8 mouse cellular contexts compared by ENCODE assay signal in genomic region chr2:128127691-128128292, GRCm38 (mm10). TPM values are rescaled to one million over a fixed set of nuclear protein-coding genes. Genes with fewer than 3 reads are reported as not detected.
A peak's percentile ranks its signal among the peaks of the same experiment; 100 is the strongest.
DNase-seq lines count a peak whose midpoint lies in the region; ATAC-seq lines count a peak whose summit lies in the region.

No protein-coding gene starts in this region.

- intact Hi-C loops in left cerebral cortex, postnatal 4 days (cut with DNase I) = no loop called here

- DNase-seq in thymus, adult 18-20 months = peak; percentile 55 to 60
- no peak for DNase-seq in thymus, postnatal 4 days
- peak; percentile 85 for DNase-seq in embryo, embryonic 10.5 days (ENCODE audit: low spot score)
- DNase-seq in gastrocnemius, postnatal 25 days = peak; percentile 80
- peak; percentile 77 for DNase-seq in left cerebral cortex, postnatal 4 days
- peak; percentile 86 for DNase-seq in mesoderm, embryonic 11.5 days (ENCODE audit: low read depth, low spot score)
- DNase-seq in right cerebral cortex, postnatal 4 days = peak; percentile 44

- ATAC-seq in inflammation-experienced regulatory T-cells, adult 6 months = peak; percentile 8

RNA-seq across cellular contexts. Expression of gene Bcl2l11, which starts 2.0 kb away (rescaled TPM):
- total RNA-seq in gastrocnemius, postnatal 25 days (2021) = 1 to 10 TPM; 2.4 to 5.1 TPM
- 10 to 100 TPM in 2 of 3 experiments, 1 to 10 TPM in 1; 8.8 to 16.6 (median 14.3) TPM for polyA plus RNA-seq in inflammation-experienced regulatory T-cells, adult 6 months (2017; shearing (Covaris generic))
- 1 to 10 TPM; 7.1 to 8.9 TPM for total RNA-seq in left cerebral cortex, postnatal 4 days (2021)
